Mouse (Mus musculus) hindbrain, embryonic 16.5 days (tissue): Measurements from ENCODE around the gene Nrxn2. TPM values are rescaled to one million over a fixed set of nuclear protein-coding genes. Genes with fewer than 3 reads are reported as not detected.

Experiments
- ATAC-seq: fragments of 200-750 bp; cut with Nextera tagmentation; 2 replicates; pipeline ENCODE4 v1.8.0; 2017; ENCODE audit warnings: moderate TSS enrichment, moderate library complexity
- H3K27ac ChIP-seq: fragments of 300-500 bp; sonication (generic); 2 replicates; pipeline ENCODE4 v1.5.1; 2014; ENCODE audit warnings: low read depth, mild to moderate bottlenecking, control low read depth, low read length, moderate library complexity
- H3K27me3 ChIP-seq: fragments of 300-500 bp; sonication (generic); replicated peaks from 2 replicates; pipeline ENCODE4 v1.6.1; 2014; ENCODE audit warnings: low read length; ENCODE audit not compliant: control insufficient read depth, insufficient read depth
- H3K36me3 ChIP-seq: fragments of 300-500 bp; sonication (generic); 2 replicates; pipeline ENCODE4 v1.6.1; 2014; ENCODE audit warnings: mild to moderate bottlenecking, low read length, moderate library complexity, mixed read lengths; ENCODE audit not compliant: control insufficient read depth, insufficient read depth
- H3K4me1 ChIP-seq: fragments of 300-500 bp; sonication (generic); 2 replicates; pipeline ENCODE4 v1.6.1; 2014; ENCODE audit warnings: low read depth, low read length; ENCODE audit not compliant: control insufficient read depth, insufficient read depth
- H3K4me2 ChIP-seq: fragments of 300-500 bp; sonication (generic); 2 replicates; pipeline ENCODE4 v1.6.1; 2014; ENCODE audit warnings: mild to moderate bottlenecking, low read length, control low read depth, moderate library complexity
- H3K4me3 ChIP-seq: fragments of 300-500 bp; sonication (generic); 2 replicates; pipeline ENCODE4 v1.5.1; 2014; ENCODE audit warnings: mild to moderate bottlenecking, low read length, control low read depth, moderate library complexity
- H3K9ac ChIP-seq: fragments of 300-500 bp; sonication (generic); 2 replicates; pipeline ENCODE4 v1.6.1; 2014; ENCODE audit warnings: low read depth, mild to moderate bottlenecking, control low read depth, low read length, moderate library complexity
- H3K9me3 ChIP-seq: fragments of 300-500 bp; sonication (generic); 2 replicates; pipeline ENCODE4 v1.6.1; 2014; ENCODE audit warnings: mild to moderate bottlenecking, low read length, moderate library complexity; ENCODE audit not compliant: control insufficient read depth
- WGBS: fragments of 180-500 bp; shearing (Covaris S2); extraction: QIAGEN DNeasy Blood & Tissue Kit; methylation state at CpG from one replicate; pipeline ENCODE4 v1.1.7; 2014; 5-methylcytosine and 5-hydroxymethylcytosine counted together
- polyA plus RNA-seq: library from polyadenylated mRNA; unstranded; fragments of >200 nt; fragmentation: Nextera tagmentation; extraction: Ambion mirVana; gene quantifications from 2 replicates; pipeline ENCODE4 v1.2.1, GENCODE M21; 2015

Nrxn2 gene
- 29.1 and 37.1 TPM in 2 replicates for polyA plus RNA-seq

DNA sequence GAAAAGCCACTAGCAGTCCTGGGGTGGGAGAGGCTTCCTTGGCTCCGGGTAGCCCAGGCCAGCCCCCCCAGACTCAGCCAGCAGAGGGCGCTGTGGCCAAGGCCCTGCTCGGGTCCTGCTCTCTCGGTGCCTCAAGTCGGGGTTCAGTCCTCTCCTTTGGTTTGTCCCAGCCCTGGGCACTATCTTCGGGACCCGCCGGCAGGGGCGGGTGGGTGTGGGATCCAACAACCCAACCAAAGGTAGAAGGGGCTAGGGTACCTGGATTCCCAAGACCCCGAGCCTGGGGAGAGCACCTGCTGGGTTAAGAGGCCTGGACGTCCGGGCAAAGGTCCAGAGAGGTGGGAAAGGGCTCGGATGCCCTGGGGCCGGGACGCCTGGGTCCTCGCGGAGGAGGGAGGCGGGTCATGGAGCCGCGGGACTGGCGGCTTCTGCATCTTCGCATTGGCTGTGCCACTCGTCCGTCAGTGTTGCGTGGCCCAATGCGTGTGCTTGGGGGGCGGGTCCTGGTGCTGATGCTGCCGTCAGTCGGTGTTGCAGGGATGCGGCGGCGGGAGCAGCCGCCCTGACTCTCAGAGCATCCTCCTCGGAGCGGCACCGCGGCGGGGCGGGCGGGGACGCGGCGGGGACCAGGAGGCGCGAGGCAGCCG lies at the start of gene Nrxn2:
Gene Nrxn2 (plus strand): TSS at position 499 of the 647 bp plus-strand sequence.
- peaks cover 62% of the 10 kb centered on the region for H3K4me1 ChIP-seq
- WGBS: 1% methylated on average over 42 of the region's 46 CpGs
- peak; percentile 94 for ATAC-seq

DNA sequence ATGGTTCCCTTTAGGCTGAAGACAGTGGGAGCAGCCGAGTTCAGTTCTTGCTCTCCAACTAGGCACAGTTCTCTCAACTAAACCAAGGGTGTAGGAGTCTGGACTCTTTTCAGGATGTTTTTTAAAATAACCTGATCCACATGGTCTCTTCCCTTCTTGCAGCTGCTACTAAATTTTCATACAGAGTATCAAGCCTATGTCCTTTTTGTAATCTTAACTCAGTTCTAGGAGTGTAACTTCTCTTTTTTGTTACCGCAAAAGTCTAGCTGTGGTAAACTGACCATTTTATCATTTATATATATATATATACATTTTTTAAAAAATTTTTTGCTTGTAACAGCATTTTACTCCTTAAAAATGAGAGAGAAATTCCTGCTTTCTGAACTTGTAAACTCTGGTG lies 48.4 kb upstream of the Nrxn2 start:
- no peak overlapping the region for H3K4me2 ChIP-seq
- no peak overlapping the region for H3K4me3 ChIP-seq
- no peak for ATAC-seq
- H3K9me3 ChIP-seq: no peaks in the 10 kb centered on the region
- H3K27ac ChIP-seq: no peak overlapping the region
- H3K27me3 ChIP-seq: no peaks in the 10 kb centered on the region
- no peak overlapping the region for H3K9ac ChIP-seq
- WGBS: 94% methylated on average over 2 of the region's 2 CpGs
- peaks cover 78% of the 10 kb centered on the region for H3K36me3 ChIP-seq
- H3K4me1 ChIP-seq: peaks cover 8% of the 10 kb centered on the region

More for the DNA sequence above, at the start of gene Nrxn2:
- no peaks in the 10 kb centered on the region for H3K9me3 ChIP-seq
- H3K9ac ChIP-seq: peak within 1 kb of the TSS; percentile 86
- H3K27ac ChIP-seq: peak within 1 kb of the TSS; percentile 95
- H3K4me2 ChIP-seq: peak within 1 kb of the TSS; percentile 92
- peak within 1 kb of the TSS; percentile 70 for H3K4me3 ChIP-seq
- H3K27me3 ChIP-seq: no peaks in the 10 kb centered on the region
- H3K36me3 ChIP-seq: no peaks in the 10 kb centered on the region

DNA sequence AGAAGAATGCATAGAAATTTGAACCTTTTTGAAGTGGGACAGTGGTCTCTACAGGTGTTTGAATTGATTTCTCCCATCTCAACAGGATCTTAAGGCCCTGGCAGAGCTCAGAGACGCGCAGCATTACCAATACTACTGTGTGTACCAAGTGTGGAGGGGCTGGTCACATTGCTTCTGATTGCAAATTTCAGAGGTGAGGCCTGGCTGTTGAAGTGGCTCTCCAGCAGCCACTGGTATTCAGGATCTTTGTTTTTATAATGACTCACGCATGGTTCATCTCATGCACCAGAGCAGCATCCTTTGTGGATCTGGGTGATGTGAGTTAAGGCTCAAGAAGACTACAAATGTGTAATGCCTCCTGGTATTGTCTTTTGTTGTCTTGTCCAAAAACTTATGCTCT lies 46.1 kb upstream of the Nrxn2 start:
- no peak overlapping the region for H3K9ac ChIP-seq
- no peaks in the 10 kb centered on the region for H3K9me3 ChIP-seq
- H3K4me2 ChIP-seq: no peak overlapping the region
- H3K27ac ChIP-seq: no peak overlapping the region
- H3K4me1 ChIP-seq: peaks cover 4% of the 10 kb centered on the region
- H3K4me3 ChIP-seq: no peak overlapping the region
- 94% methylated on average over 3 of the region's 3 CpGs for WGBS
- no peaks in the 10 kb centered on the region for H3K27me3 ChIP-seq
- peaks cover 86% of the 10 kb centered on the region for H3K36me3 ChIP-seq
- ATAC-seq: no peak

DNA sequence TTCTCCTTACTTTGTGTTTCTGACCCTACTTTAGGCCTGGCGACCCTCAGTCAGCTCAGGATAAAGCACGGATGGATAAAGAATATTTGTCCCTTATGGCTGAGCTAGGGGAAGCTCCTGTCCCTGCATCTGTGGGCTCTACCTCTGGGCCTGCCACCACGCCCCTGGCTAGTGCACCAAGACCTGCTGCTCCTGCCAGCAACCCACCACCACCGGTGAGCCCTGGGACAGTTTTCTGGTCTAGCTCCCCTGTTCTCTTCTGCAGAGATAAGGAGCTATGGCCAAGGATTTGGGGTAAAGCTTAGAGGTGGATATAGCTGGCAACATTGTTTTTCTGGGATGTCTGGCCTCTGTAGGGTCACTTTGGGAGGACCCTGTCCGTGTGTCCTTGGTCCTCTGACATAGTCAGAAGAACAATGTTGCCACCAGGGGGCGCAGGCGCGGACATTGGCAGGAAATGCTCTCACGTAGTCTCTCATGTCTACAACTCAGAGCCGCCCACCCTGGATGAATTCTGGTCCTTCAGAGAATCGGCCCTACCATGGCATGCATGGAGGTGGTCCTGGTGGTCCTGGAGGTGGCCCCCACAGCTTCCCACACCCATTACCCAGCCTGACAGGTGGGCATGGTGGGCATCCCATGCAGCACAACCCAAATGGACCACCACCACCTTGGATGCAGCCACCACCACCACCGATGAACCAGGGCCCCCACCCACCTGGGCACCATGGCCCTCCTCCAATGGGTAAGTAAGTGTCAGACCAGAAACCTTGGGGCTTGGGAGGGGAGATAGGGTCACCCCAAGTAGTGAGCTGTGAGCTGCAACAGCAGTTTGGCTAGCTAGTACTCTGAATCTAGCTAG lies 44.8 kb upstream of the Nrxn2 start:
- Histone ChIP-seq H3K27me3 (no peaks in the 10 kb centered on the region), H3K4me2 (no peak overlapping the region), H3K4me1 (peaks cover 7% of the 10 kb centered on the region), H3K27ac (no peak overlapping the region), H3K4me3 (no peak overlapping the region), H3K9me3 (no peaks in the 10 kb centered on the region), H3K9ac (no peak overlapping the region), H3K36me3 (peaks cover 77% of the 10 kb centered on the region)
- 0 out of 2 replicates have a peak, but pooled peaks have one; percentile 57 for ATAC-seq
- WGBS: 67% methylated on average over 12 of the region's 12 CpGs

DNA sequence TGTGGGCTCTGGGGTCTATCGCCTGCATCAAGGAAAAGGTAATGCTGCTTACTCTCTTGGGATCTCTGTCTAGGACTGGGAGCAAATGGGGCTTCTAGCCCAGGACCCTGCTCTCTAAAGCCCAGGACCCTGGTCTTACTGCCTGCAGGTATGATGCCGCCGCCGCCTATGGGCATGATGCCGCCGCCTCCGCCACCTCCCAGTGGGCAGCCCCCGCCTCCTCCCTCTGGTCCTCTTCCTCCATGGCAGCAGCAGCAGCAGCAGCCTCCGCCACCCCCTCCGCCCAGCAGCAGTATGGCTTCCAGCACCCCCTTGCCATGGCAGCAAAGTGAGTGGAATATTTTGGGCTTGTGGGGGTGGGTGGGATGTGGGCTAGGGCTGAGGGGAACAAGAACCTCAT lies 44.0 kb upstream of the Nrxn2 start:
- WGBS: 94% methylated on average over 10 of the region's 10 CpGs
- no peak for ATAC-seq

DNA sequence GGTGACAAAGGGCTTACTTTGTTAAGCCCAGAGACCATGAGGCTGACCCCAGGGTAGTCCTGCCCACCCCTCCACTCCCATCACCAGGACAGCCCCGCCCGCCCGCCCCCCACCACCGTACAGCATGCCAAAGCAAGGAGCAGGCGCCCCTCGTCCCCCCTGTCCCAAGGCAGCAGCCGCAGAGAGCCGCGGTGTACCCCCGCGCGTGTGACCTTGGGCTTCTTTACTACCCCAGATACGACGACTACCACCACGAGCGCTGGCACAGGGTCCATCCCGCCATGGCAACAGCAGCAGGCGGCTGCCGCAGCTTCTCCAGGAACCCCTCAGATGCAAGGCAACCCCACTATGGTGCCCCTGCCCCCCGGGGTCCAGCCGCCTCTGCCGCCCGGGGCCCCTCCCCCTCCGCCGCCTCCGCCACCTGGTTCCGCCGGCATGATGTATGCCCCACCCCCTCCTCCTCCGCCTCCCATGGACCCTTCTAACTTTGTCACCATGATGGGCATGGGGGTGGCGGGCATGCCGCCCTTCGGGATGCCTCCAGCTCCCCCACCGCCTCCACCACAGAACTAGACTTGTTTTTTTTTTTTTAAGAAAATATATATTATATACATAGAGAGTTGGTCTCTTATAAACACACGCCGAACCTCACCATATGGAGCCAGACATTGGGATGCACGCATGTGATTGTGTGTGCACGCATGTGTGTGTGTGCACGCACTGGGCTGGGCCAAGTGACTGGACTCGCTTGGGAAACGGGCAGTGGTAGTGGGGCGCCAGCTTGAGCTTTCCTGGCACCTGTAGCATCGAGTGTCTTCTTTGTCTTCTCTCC lies 42.9 kb upstream of the Nrxn2 start:
- Histone ChIP-seq H3K4me2 (no peak overlapping the region), H3K4me1 (peaks cover 7% of the 10 kb centered on the region), H3K9ac (no peak overlapping the region), H3K9me3 (no peaks in the 10 kb centered on the region), H3K4me3 (no peak overlapping the region), H3K27ac (no peak overlapping the region), H3K36me3 (peaks cover 65% of the 10 kb centered on the region), H3K27me3 (no peaks in the 10 kb centered on the region)
- WGBS: 90% methylated on average over 33 of the region's 42 CpGs
- peak; percentile 50; the same call in 1 of the 2 replicates for ATAC-seq

More for the DNA sequence above, 44.0 kb upstream of the Nrxn2 start:
- Histone ChIP-seq H3K36me3 (peaks cover 72% of the 10 kb centered on the region), H3K4me2 (no peak overlapping the region), H3K4me1 (peaks cover 7% of the 10 kb centered on the region), H3K9ac (no peak overlapping the region), H3K4me3 (no peak overlapping the region), H3K9me3 (no peaks in the 10 kb centered on the region), H3K27me3 (no peaks in the 10 kb centered on the region), H3K27ac (no peak overlapping the region)

DNA sequence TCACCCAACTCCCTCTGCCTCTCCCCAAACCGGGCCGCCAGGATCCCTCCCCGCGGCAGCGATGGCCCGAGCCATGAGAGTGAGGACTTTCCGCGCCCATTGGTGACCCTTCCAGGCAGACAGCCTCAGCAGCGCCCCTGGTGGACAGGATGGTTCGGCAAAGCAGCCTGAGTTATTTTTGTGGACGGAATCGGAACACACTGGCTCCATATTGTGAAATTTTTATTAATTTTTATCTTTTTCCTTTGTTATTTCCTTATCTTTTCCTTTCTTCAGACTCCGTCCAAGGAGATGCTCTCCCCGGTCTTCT lies 42.3 kb upstream of the Nrxn2 start:
- WGBS: 66% methylated on average over 14 of the region's 14 CpGs
- H3K27me3 ChIP-seq: no peaks in the 10 kb centered on the region
- no peak overlapping the region for H3K9ac ChIP-seq
- H3K4me1 ChIP-seq: peaks cover 7% of the 10 kb centered on the region
- H3K4me3 ChIP-seq: no peak overlapping the region
- no peak for ATAC-seq
- H3K27ac ChIP-seq: no peak overlapping the region
- H3K36me3 ChIP-seq: peaks cover 59% of the 10 kb centered on the region
- H3K4me2 ChIP-seq: no peak overlapping the region
- no peaks in the 10 kb centered on the region for H3K9me3 ChIP-seq

DNA sequence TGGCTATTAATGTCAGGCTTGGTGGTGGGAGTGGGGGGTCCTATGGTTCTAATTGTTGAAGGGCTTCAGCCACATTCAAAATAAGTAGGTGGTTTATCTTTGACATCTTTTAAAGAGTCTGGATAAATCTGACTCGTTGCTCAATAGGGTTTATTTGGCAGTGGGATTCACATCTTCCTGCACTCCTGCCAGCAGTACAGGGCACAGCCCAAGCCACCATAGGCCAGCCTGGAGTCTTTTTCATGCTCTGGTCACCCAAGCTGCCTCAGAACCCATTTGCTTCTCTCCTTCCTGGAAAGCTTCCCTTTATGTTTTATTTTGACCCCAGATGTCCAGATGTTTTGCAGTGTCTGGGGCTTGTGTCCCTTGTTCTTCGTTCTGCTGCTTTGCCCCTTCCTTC lies 41.9 kb upstream of the Nrxn2 start:
- 88% methylated on average over 2 of the region's 2 CpGs for WGBS
- Histone ChIP-seq H3K36me3 (peaks cover 55% of the 10 kb centered on the region), H3K27ac (no peak overlapping the region), H3K9ac (no peak overlapping the region), H3K4me2 (no peak overlapping the region), H3K9me3 (no peaks in the 10 kb centered on the region), H3K27me3 (no peaks in the 10 kb centered on the region), H3K4me1 (peaks cover 7% of the 10 kb centered on the region), H3K4me3 (no peak overlapping the region)
- no peak for ATAC-seq
